Mouse (Mus musculus): Measurements from ENCODE around the gene Plppr1.

The Plppr1 gene

GRCm38 (mm10) chr4:49059021-49059401, at the start of gene Plppr1:
Gene Plppr1 (plus strand): TSS chr4:49059273.
- in situ Hi-C loops (cut with MboI, MseI) = no loop called here

- in situ Hi-C loops (cut with MboI, MseI) = no loop called here
Observed at GRCm38 (mm10) chr4:49016701-49017100, 42.4 kb upstream of the Plppr1 start.

- in situ Hi-C loops (cut with MboI, MseI) = no loop called here
Observed at GRCm38 (mm10) chr4:49023221-49023620, 35.9 kb upstream of the Plppr1 start.

GRCm38 (mm10) chr4:49038311-49038710, 20.8 kb upstream of the Plppr1 start:
- in situ Hi-C loops (cut with MboI, MseI) = no loop called here

- in situ Hi-C loops (cut with MboI, MseI) = no loop called here
Observed at GRCm38 (mm10) chr4:49039854-49040253, 19.2 kb upstream of the Plppr1 start.

- in situ Hi-C loops (cut with MboI, MseI) = no loop called here
Observed at GRCm38 (mm10) chr4:49041655-49042054, 17.4 kb upstream of the Plppr1 start.

- in situ Hi-C loops (cut with MboI, MseI) = no loop called here
Observed at GRCm38 (mm10) chr4:49050628-49051027, 8.4 kb upstream of the Plppr1 start.

GRCm38 (mm10) chr4:49057916-49058315, 1.2 kb upstream of the Plppr1 start:
- in situ Hi-C loops (cut with MboI, MseI) = no loop called here

- in situ Hi-C loops (cut with MboI, MseI) = no loop called here
Observed at GRCm38 (mm10) chr4:49058557-49058956, 516 bp upstream of the Plppr1 start.

- in situ Hi-C loops (cut with MboI, MseI) = no loop called here
Observed at GRCm38 (mm10) chr4:49059402-49060381, 619 bp downstream of the Plppr1 start.

- in situ Hi-C loops (cut with MboI, MseI) = no loop called here
Observed at GRCm38 (mm10) chr4:49069471-49069870, 10.4 kb downstream of the Plppr1 start.

- in situ Hi-C loops (cut with MboI, MseI) = no loop called here
Observed at GRCm38 (mm10) chr4:49072886-49073285, 13.8 kb downstream of the Plppr1 start.

GRCm38 (mm10) chr4:49075881-49076280, 16.8 kb downstream of the Plppr1 start:
- in situ Hi-C loops (cut with MboI, MseI) = no loop called here

GRCm38 (mm10) chr4:49079399-49079798, 20.3 kb downstream of the Plppr1 start:
- in situ Hi-C loops (cut with MboI, MseI) = no loop called here

- in situ Hi-C loops (cut with MboI, MseI) = no loop called here
Observed at GRCm38 (mm10) chr4:49088205-49088604, 29.1 kb downstream of the Plppr1 start.

GRCm38 (mm10) chr4:49090461-49090860, 31.4 kb downstream of the Plppr1 start:
- in situ Hi-C loops (cut with MboI, MseI) = no loop called here

- in situ Hi-C loops (cut with MboI, MseI) = no loop called here
Observed at GRCm38 (mm10) chr4:49099448-49099847, 40.4 kb downstream of the Plppr1 start.

- in situ Hi-C loops (cut with MboI, MseI) = no loop called here
Observed at GRCm38 (mm10) chr4:49101934-49102768, 43.1 kb downstream of the Plppr1 start.

- in situ Hi-C loops (cut with MboI, MseI) = no loop called here
Observed at GRCm38 (mm10) chr4:49102769-49103193, 43.7 kb downstream of the Plppr1 start.

- in situ Hi-C loops (cut with MboI, MseI) = no loop called here
Observed at GRCm38 (mm10) chr4:49104860-49105259, 45.8 kb downstream of the Plppr1 start.

GRCm38 (mm10) chr4:49107895-49108294, 48.8 kb downstream of the Plppr1 start:
- in situ Hi-C loops (cut with MboI, MseI) = no loop called here

GRCm38 (mm10) chr4:49108371-49108770, 49.3 kb downstream of the Plppr1 start:
- in situ Hi-C loops (cut with MboI, MseI) = no loop called here

Measured in regulatory T cell (primary cell).